Mouse (Mus musculus) midbrain, postnatal 0 days (tissue): Measurements from ENCODE around the gene Mlycd. TPM values are rescaled to one million over a fixed set of nuclear protein-coding genes. Genes with fewer than 3 reads are reported as not detected.
"Not testable (repeated sequence)": the region's sequence is repeated elsewhere in the genome, so short reads cannot be mapped to it uniquely, and the experiment has no call there.

Experiments
- ATAC-seq: fragments of 200-750 bp; cut with Nextera tagmentation; 2 replicates; pipeline ENCODE4 v1.8.0; 2017; ENCODE audit warnings: moderate number of reproducible peaks, mild to moderate bottlenecking, moderate TSS enrichment, moderate library complexity; ENCODE audit not compliant: low FRiP score
- DNase-seq: peaks from one replicate; pipeline ENCODE4 v3.0.0-alpha.2; 2015; ENCODE audit warnings: low spot score
- H3K27ac ChIP-seq: fragments of 300-500 bp; sonication (generic); 2 replicates; pipeline ENCODE4 v1.5.1; 2014; ENCODE audit warnings: low read depth, mild to moderate bottlenecking, low read length, mixed read lengths
- H3K27me3 ChIP-seq: fragments of 300-500 bp; sonication (generic); 2 replicates; pipeline ENCODE4 v1.6.1; 2014; ENCODE audit warnings: low read length, control low read depth, mixed read lengths; ENCODE audit not compliant: insufficient read depth
- H3K36me3 ChIP-seq: fragments of 300-500 bp; sonication (generic); 2 replicates; pipeline ENCODE4 v1.6.1; 2014; ENCODE audit warnings: low read length, control low read depth, mixed read lengths; ENCODE audit not compliant: insufficient read depth
- H3K4me1 ChIP-seq: fragments of 300-500 bp; sonication (generic); 2 replicates; pipeline ENCODE4 v1.6.1; 2014; ENCODE audit warnings: mild to moderate bottlenecking, control low read depth, antibody characterized with exemption, low read length, mixed read lengths; ENCODE audit not compliant: insufficient read depth
- H3K4me2 ChIP-seq: fragments of 300-500 bp; sonication (generic); 2 replicates; pipeline ENCODE4 v1.6.1; 2014; ENCODE audit warnings: low read depth, mild to moderate bottlenecking, low read length, mixed read lengths; ENCODE audit not compliant: poor library complexity, severe bottlenecking
- H3K4me3 ChIP-seq: fragments of 300-500 bp; sonication (generic); 2 replicates; pipeline ENCODE4 v1.5.1; 2014; ENCODE audit warnings: low read depth, mild to moderate bottlenecking, low read length, moderate library complexity
- H3K9ac ChIP-seq: fragments of 300-500 bp; sonication (generic); replicated peaks from 2 replicates; pipeline ENCODE4 v1.6.1; 2014; ENCODE audit warnings: mild to moderate bottlenecking, low read length, moderate library complexity, mixed read lengths; ENCODE audit not compliant: poor library complexity, severe bottlenecking
- H3K9me3 ChIP-seq: fragments of 300-500 bp; sonication (generic); 2 replicates; pipeline ENCODE4 v1.6.1; 2016; ENCODE audit warnings: low read length, control low read depth
- CTCF ChIP-seq: IDR thresholded peaks from 2 replicates; pipeline ENCODE4 v1.5.1; 2016; ENCODE audit warnings: antibody characterized with exemption, mild to moderate bottlenecking
- WGBS: fragments of 180-500 bp; shearing (Covaris S2); extraction: QIAGEN DNeasy Blood & Tissue Kit; methylation state at CpG from one replicate; pipeline ENCODE4 v1.1.7; 2014; 5-methylcytosine and 5-hydroxymethylcytosine counted together
- polyA plus RNA-seq: library from polyadenylated mRNA; unstranded; fragments of >200 nt; fragmentation: Nextera tagmentation; extraction: Ambion mirVana; gene quantifications from 2 replicates; pipeline ENCODE4 v1.2.1, GENCODE M21; 2015
- total RNA-seq: library from RNA; depleted of rRNA; stranded (reverse); fragments of >200 nt; gene quantifications from 2 replicates; pipeline ENCODE4 v1.2.3, GENCODE M21; 2014

Mlycd gene
- total and polyA plus RNA-seq, 2 experiments from 2014 or later, result 20.6 to 32.1 TPM

DNA sequence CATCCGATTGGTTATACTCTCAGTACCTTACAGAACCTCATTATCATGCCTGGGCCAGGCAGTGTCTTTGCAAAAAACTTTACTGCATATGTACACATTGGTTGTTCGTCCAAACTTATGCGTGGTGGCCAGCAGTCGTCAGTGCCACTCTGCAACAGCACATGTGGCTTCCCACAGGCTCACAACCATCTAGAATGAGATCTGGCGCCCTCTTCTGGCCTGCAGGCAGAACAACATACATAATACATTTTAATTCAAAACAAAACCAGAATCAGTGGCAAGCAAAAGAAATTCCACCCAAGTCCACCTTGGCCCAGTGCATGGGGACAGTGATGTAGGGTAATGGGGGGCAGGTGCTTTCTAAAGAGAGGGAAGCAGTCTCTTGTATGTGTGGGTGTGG, 38.0 kb upstream of the Mlycd start:
- H3K36me3 ChIP-seq, H3K4me3 ChIP-seq, H3K9ac ChIP-seq, ATAC-seq, H3K4me2 ChIP-seq, H3K27ac ChIP-seq, H3K27me3 ChIP-seq, DNase-seq, H3K9me3 ChIP-seq, H3K4me1 ChIP-seq: not testable (repeated sequence)
- WGBS, result 62% methylated on average over 5 of the region's 5 CpGs
- peak; percentile 63 for TF ChIP-seq CTCF

DNA sequence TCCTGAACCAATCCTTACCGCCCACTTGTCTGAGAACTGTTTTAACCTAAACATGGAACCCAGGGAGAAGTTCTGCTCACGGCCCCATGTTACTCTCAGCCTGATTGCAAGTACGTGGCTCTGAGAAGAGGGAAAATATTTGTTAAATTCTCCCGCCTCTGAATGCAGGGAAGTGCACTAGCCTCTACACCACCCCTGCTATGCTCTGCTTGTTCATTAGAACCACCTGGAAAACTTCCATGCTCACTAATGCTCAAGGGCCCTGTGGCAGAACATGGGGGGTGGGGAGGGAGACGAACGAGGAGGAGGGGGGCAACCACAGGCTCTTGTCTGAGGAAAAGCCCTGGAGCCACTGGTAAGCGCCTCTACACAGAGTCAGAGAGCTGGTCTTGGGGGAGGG, 36.5 kb upstream of the Mlycd start:
- no peak overlapping the region for H3K4me2 ChIP-seq
- DNase-seq (no peak), ATAC-seq (no peak)
- no peaks in the 10 kb centered on the region for H3K9me3 ChIP-seq
- no peaks in the 10 kb centered on the region for H3K36me3 ChIP-seq
- no peak for TF ChIP-seq CTCF
- WGBS, result 68% methylated on average over 7 of the region's 7 CpGs
- no peak overlapping the region for H3K27ac ChIP-seq
- no peaks in the 10 kb centered on the region for H3K4me1 ChIP-seq
- H3K9ac ChIP-seq, result no peak overlapping the region
- H3K27me3 ChIP-seq, result no peaks in the 10 kb centered on the region
- no peak overlapping the region for H3K4me3 ChIP-seq

DNA sequence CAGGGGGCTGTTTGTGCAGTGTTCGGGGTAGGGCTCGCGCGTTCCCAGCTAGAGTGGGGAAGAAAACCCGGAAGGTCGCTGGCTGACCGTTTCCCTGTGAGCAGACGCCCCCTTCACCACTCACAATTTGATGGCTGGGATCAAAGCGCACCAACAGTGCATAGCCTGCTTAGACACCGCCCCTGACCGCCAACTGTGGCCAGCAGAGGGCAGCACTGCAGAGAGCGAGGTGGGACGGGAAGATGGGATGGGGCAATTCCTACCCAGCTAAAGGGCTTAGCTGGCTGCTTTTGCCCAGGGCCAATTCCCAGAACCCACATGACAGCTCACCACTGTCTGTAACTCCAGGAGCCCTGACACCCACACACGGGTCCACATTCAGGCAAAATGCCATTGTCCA, 35.8 kb upstream of the Mlycd start:
- Histone ChIP-seq H3K4me2 (no peak overlapping the region), H3K27ac (no peak overlapping the region), H3K36me3 (no peaks in the 10 kb centered on the region), H3K4me3 (no peak overlapping the region), H3K4me1 (no peaks in the 10 kb centered on the region), H3K27me3 (no peaks in the 10 kb centered on the region), H3K9ac (no peak overlapping the region), H3K9me3 (no peaks in the 10 kb centered on the region)
- DNase-seq, result no peak
- TF ChIP-seq CTCF, result peak; percentile 67
- WGBS, result 51% methylated on average over 14 of the region's 14 CpGs
- ATAC-seq, result no peak

DNA sequence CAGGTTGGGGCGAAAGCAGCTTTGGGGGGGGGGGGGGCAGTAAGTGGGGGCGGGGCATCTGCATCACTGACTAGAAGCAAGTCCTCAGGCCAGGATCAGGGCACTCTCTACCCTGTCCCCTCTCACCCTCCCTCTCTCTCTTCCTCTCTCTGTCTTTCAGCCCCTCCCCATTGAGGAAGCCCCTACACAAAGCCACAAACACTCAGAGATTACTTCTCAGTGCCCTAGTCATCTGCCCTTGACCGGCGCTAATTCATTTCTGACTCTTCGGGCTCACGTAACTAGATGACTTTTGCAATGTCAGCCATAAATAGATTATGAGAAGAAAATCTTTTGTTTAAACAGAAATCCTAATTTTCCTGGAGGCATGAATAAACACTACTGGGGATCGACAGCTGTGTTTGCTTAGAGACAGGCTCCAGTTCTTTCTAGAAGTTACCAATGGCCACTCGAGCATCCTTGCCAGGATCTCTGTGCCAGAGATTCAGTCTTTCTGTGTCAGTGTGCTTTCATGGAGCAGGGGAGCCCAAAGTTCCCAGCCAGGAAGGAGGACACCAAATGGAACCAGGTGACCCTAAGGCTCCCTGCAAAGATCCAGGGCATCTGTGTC, 33.9 kb upstream of the Mlycd start:
- 59% methylated on average over 8 of the region's 8 CpGs for WGBS

DNA sequence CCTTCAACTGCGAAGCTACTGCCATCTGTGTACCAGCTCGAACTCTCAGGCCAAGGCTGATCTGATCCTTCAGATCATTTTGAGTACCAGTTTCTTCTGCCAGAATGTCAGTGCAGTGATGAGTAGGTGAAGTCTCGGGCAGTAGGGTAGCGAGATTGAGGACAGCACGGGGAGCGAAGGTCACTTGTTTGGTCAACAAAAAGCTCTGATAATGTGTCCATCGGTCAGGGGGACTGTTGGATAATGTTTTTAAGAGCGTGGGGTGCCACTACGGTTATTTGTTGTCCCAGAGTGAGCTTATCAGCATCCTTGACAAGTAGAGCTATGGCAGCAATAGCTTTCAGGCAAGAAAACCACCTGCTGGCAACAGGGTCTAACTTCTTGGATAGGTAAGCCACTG, 20.0 kb upstream of the Mlycd start:
- not testable (repeated sequence) for H3K9me3 ChIP-seq, H3K27me3 ChIP-seq, H3K4me1 ChIP-seq, H3K9ac ChIP-seq, H3K36me3 ChIP-seq, H3K4me2 ChIP-seq, ATAC-seq, H3K27ac ChIP-seq, H3K4me3 ChIP-seq, DNase-seq
- 85% methylated on average over 9 of the region's 9 CpGs for WGBS

More for the DNA sequence above, 33.9 kb upstream of the Mlycd start:
- Histone ChIP-seq H3K27me3 (no peaks in the 10 kb centered on the region), H3K4me3 (no peak overlapping the region), H3K9me3 (no peaks in the 10 kb centered on the region), H3K4me2 (no peak overlapping the region), H3K27ac (no peak overlapping the region), H3K9ac (no peak overlapping the region), H3K4me1 (no peaks in the 10 kb centered on the region), H3K36me3 (no peaks in the 10 kb centered on the region)
- no peak for TF ChIP-seq CTCF
- ATAC-seq (no peak), DNase-seq (no peak)

DNA sequence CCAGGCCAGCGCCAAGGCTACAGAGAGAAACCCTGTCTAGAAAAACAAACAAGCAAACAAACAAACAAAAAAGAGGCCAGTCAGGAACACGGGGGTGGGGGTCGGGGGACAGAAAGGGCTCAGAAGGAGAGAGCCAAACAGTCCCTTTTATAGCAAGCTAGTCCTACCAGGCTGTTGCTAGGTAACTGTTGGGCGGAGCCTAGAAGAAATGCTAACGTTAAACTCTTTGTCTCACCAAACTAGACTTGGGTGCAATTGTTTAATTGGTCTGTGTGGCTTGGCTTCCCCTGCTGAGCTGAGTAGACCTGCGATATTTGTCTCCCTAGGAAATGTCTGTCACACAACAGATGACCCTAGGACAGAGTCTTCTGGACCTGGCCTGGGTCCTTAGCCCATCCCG, 16.2 kb upstream of the Mlycd start:
- DNase-seq, result no peak
- Histone ChIP-seq H3K36me3 (no peaks in the 10 kb centered on the region), H3K9me3 (no peaks in the 10 kb centered on the region), H3K4me3 (no peak overlapping the region), H3K27ac (no peak overlapping the region), H3K9ac (no peak overlapping the region), H3K4me2 (no peak overlapping the region), H3K4me1 (no peaks in the 10 kb centered on the region), H3K27me3 (no peaks in the 10 kb centered on the region)
- WGBS, result 67% methylated on average over 7 of the region's 7 CpGs
- TF ChIP-seq CTCF, result no peak
- ATAC-seq, result no peak
